Mouse (Mus musculus) liver, adult 2 months (tissue): ENCODE measurements around the gene Tshb.

Source experiments
- CTCF ChIP-seq: fragments of 200-500 bp; IDR thresholded peaks from 2 replicates; pipeline ENCODE4 v1.5.1; 2011; ENCODE audit warnings: low read depth, low read length, control low read depth
- POLR2A ChIP-seq: fragments of 200-500 bp; IDR thresholded peaks from 2 replicates; pipeline ENCODE4 v1.6.1; 2011; ENCODE audit warnings: low read length, control low read depth; ENCODE audit not compliant: insufficient read depth; ENCODE audit errors: extremely low read depth

DNA sequence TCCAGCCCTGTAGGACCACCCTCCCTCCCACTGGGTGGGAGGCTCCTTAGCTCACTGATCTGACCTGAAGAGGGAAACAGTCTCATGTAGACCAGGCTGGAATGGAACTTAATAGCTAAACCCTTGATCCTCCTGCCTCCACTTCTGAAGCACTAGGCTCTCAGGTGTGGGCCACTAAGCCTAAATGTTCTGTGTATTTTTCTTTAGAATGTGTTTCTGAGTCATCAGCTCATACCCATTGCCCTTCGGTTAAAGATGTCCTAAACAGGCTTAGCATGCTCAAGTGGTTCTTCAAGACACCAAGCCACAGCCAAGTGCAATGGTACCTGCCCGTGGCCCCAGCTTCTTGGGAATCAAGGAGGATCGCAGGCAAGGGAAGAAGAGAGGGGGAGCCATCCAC lies 31.0 kb downstream of the Tshb start:
- TF ChIP-seq POLR2A (no peak), CTCF (no peak)
